Mouse (Mus musculus) liver, postnatal 0 days (tissue): ENCODE results near the gene Eci3. TPM values are rescaled to one million over a fixed set of nuclear protein-coding genes. Genes with fewer than 3 reads are reported as not detected.

ENCODE experiments used
- ATAC-seq: fragments of 200-750 bp; cut with Nextera tagmentation; 2 replicates; pipeline ENCODE4 v1.8.0; 2017; ENCODE audit warnings: mild to moderate bottlenecking, moderate library complexity
- DNase-seq: peaks from one replicate; pipeline ENCODE4 v3.0.0-alpha.2; 2016
- H3K27ac ChIP-seq: fragments of 300-500 bp; sonication (generic); 2 replicates; pipeline ENCODE4 v1.5.1; 2014; ENCODE audit warnings: antibody characterized with exemption, moderate library complexity, mild to moderate bottlenecking, low read depth
- H3K27me3 ChIP-seq: fragments of 300-500 bp; sonication (generic); 2 replicates; pipeline ENCODE4 v1.6.1; 2014; ENCODE audit warnings: low read length, control low read depth, mixed read lengths; ENCODE audit not compliant: insufficient read depth
- H3K36me3 ChIP-seq: fragments of 300-500 bp; sonication (generic); replicated peaks from 2 replicates; pipeline ENCODE4 v1.6.1; 2014; ENCODE audit warnings: mild to moderate bottlenecking, control low read depth, low read length, moderate library complexity, mixed read lengths; ENCODE audit not compliant: insufficient read depth
- H3K4me1 ChIP-seq: fragments of 300-500 bp; sonication (generic); 2 replicates; pipeline ENCODE4 v1.6.1; 2014; ENCODE audit warnings: antibody characterized with exemption, mild to moderate bottlenecking, control low read depth; ENCODE audit not compliant: insufficient read depth
- H3K4me2 ChIP-seq: fragments of 300-500 bp; sonication (generic); 2 replicates; pipeline ENCODE4 v1.6.1; 2014; ENCODE audit warnings: low read depth, mild to moderate bottlenecking, low read length, moderate library complexity, mixed read lengths
- H3K4me3 ChIP-seq: fragments of 300-500 bp; sonication (generic); 2 replicates; pipeline ENCODE4 v1.5.1; 2014; ENCODE audit warnings: low read depth, low read length
- H3K9ac ChIP-seq: fragments of 300-500 bp; sonication (generic); replicated peaks from 2 replicates; pipeline ENCODE4 v1.6.1; 2014; ENCODE audit warnings: mild to moderate bottlenecking, moderate library complexity
- H3K9me3 ChIP-seq: fragments of 300-500 bp; sonication (generic); 2 replicates; pipeline ENCODE4 v1.6.1; 2016; ENCODE audit warnings: mild to moderate bottlenecking, control low read depth, low read length, mixed read lengths
- CTCF ChIP-seq: sonication (generic); IDR thresholded peaks from 2 replicates; pipeline ENCODE4 v1.5.1; 2016; ENCODE audit warnings: antibody characterized with exemption, low read depth
- EP300 ChIP-seq: IDR thresholded peaks from 2 replicates; pipeline ENCODE4 v1.6.1; 2016; ENCODE audit warnings: antibody characterized with exemption, low read depth, mild to moderate bottlenecking
- WGBS: fragments of 180-500 bp; shearing (Covaris S2); extraction: QIAGEN DNeasy Blood & Tissue Kit; methylation state at CpG from one replicate; pipeline ENCODE4 v1.1.7; 2014; ENCODE audit not compliant: insufficient replicate concordance; 5-methylcytosine and 5-hydroxymethylcytosine counted together
- polyA plus RNA-seq: library from polyadenylated mRNA; unstranded; fragments of >200 nt; fragmentation: Nextera tagmentation; extraction: Ambion mirVana; gene quantifications from 2 replicates; pipeline ENCODE4 v1.2.1, GENCODE M21; 2015

The Eci3 gene
- 0.08 TPM in 1 of 2 replicates, not detected in the other for polyA plus RNA-seq

DNA sequence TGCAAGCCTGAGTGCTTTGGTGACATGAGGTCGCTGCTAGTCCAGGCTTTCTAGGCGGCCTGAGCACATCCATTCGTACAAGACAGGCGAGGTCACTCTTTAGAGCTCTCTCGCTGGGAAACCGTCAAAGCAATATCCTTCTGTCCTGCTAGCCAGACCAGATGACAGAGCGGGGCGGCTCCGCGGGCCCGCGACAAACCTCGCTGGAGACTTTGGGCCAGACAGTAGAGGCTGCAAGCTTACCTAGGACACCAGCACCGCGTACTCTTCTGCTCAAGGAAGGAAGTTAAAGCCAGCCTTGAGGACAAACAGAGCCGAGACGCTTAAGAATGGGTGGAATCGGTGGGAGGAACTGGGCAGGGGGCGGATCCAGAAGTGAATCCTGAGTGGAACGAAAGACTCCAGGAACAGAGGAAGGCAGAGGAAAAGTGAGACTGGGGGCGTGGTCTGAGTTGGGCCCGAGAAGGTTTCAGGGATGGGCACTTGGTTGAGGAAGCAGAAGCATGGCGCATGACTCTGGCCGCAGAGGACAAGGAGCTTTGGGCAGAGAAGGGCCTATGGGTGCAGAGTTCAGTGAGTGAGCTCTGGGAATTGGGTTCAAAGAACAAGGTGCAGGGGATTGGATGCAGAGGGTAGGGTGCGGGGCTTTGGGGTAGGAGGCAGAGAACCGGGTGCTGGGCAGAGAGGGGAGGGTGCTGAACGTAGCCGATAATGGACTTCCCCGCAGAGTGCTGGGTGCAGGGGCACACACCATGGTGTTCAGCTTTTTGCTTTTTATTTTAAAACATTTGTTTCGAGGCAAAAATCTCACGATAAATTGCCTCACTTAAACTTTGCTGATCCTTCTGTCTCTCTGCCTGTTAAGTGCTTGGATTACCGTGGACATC, at the start of gene Eci3:
Eci3 (minus strand) TSS at position 300 of the 887 bp plus-strand sequence.
- Histone ChIP-seq H3K4me2 (peak within 1 kb of the TSS; percentile 77), H3K36me3 (no peaks in the 10 kb centered on the region), H3K9me3 (no peaks in the 10 kb centered on the region), H3K27ac (no peak within 1 kb of the TSS), H3K27me3 (peaks cover 19% of the 10 kb centered on the region), H3K4me1 (peaks cover 9% of the 10 kb centered on the region), H3K9ac (peak within 1 kb of the TSS; percentile 26), H3K4me3 (peak within 1 kb of the TSS; percentile 37)
- TF ChIP-seq EP300 = no peak
- TF ChIP-seq CTCF = no peak
- WGBS = 6% methylated on average over 32 of the region's 32 CpGs
- peak; percentile 20 for DNase-seq
- no peak for ATAC-seq

DNA sequence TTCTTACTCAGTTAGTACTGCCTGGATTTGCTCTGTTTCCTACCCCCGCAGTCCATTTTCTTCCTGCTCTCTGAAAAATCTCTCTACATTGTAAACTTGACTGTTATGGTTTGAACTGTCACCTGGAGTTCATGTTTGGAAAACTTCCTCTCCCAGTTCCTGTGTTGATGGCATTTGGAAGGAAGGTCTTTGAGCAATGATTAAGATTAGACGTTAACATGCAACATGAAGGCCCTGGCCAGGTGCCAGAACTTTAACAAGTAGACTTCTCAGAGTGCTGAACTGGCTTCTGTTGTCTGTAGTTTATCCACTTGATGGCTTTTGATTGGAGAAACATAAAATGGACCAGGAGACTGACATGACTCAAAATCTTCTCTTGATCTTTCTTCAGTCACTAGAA, 32.3 kb upstream of the Eci3 start:
- ATAC-seq (no peak), DNase-seq (peak; percentile 20)
- no peak overlapping the region for H3K27ac ChIP-seq
- no peaks in the 10 kb centered on the region for H3K27me3 ChIP-seq
- no peaks in the 10 kb centered on the region for H3K9me3 ChIP-seq
- peaks cover 17% of the 10 kb centered on the region for H3K4me1 ChIP-seq
- no peak overlapping the region for H3K4me2 ChIP-seq
- no peak for TF ChIP-seq EP300
- TF ChIP-seq CTCF = no peak
- H3K9ac ChIP-seq = no peak overlapping the region
- 62% methylated on average over 2 of the region's 2 CpGs for WGBS
- H3K4me3 ChIP-seq = no peak overlapping the region
- H3K36me3 ChIP-seq = no peaks in the 10 kb centered on the region

DNA sequence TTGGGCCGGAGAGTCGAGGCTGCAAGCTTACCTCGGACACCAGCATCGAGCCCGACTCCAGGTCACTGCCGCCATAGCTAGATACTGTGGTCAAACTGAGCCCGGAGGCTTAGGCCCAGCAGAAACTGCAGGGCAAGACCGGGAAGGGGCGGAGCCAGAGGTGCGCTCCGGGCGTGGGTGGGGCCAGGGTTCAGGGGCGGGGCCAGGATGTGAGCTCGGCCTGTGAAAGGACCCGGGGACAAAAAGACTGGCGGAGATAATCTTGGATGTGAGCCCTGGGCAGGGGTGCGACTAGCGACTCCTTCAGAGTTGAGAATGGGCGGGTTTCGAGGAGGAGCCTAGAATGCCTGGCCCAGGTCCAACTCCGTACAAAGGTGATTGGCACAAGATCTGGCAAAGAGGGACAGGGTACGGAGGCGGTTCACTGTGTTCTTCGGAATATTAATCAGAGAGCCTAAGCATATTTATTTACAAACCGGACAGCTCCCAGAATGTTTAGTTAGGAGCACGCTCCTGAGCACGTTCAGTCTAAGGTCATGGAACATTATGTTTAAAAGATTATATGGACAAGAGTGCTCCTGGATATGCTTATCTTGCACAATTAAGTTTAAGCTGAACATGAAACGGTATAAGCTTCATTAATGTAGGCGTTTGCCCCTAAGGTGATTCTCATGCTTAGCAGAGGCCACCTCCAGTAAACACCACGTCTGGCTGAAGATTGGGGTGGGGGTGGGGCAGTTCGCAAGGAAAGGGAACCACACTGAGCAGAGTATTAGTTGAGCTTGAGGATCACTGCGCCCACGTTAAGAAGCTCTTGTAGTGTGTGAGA, 30.6 kb upstream of the Eci3 start:
- peak; percentile 98 for DNase-seq
- Histone ChIP-seq H3K27me3 (no peaks in the 10 kb centered on the region), H3K9ac (peak overlapping the region; percentile 85), H3K4me1 (peaks cover 17% of the 10 kb centered on the region), H3K36me3 (peaks cover 9% of the 10 kb centered on the region), H3K4me3 (peak overlapping the region; percentile 76), H3K4me2 (peak overlapping the region; percentile 79), H3K9me3 (no peaks in the 10 kb centered on the region), H3K27ac (peak overlapping the region; percentile 95)
- WGBS = 1% methylated on average over 33 of the region's 33 CpGs
- peak; percentile 97 for ATAC-seq
- TF ChIP-seq EP300 (no peak), CTCF (no peak)

DNA sequence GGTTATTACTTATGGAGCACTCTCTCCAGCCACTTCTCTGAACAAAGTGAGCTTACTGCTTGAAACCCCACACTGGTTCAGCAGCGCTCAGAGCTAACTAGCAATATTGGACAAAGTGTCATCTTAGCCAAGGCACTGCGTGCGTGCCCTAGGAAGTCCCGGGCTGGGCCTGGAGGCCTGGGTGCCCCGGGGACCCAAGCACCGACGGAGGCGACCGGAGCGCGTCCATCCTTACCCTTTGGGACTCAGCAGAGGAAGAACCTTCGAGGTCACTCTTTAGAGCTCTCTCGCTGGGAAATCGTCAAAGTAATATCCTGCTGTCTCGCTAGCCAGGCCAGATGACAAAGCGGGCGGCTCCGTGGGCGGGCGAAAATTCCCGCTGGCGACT, 30.0 kb upstream of the Eci3 start:
- 1% methylated on average over 22 of the region's 22 CpGs for WGBS
- DNase-seq (no peak), ATAC-seq (peak; percentile 47)
- Histone ChIP-seq H3K4me3 (peak overlapping the region; percentile 76), H3K36me3 (peaks cover 13% of the 10 kb centered on the region), H3K4me2 (peak overlapping the region; percentile 79), H3K27me3 (no peaks in the 10 kb centered on the region), H3K27ac (peak overlapping the region; percentile 95), H3K4me1 (peaks cover 17% of the 10 kb centered on the region), H3K9me3 (no peaks in the 10 kb centered on the region), H3K9ac (peak overlapping the region; percentile 85)
- TF ChIP-seq CTCF (no peak), EP300 (no peak)

DNA sequence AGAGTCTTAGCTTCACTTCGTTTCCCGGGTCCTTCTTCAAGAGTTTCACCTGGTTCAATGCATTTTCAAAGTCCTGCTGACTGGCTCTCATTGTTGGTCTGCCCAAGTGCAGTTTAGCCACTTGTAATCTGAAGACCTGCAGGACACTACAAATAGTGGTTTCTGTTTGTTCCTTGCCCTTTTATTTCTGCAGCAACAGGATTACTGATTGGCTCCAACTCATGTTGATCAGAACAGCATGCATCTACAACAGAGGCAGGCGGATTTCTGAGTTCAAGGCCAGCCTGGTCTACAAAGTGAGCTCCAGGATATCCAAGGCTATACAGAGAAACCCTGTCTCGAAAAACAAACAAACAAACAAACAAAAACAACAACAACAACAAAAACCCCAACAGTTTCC, 29.5 kb upstream of the Eci3 start:
- no peak for DNase-seq
- H3K27me3 ChIP-seq = no peaks in the 10 kb centered on the region
- peak overlapping the region; percentile 95 for H3K27ac ChIP-seq
- peaks cover 17% of the 10 kb centered on the region for H3K4me1 ChIP-seq
- no peaks in the 10 kb centered on the region for H3K9me3 ChIP-seq
- peak overlapping the region; percentile 85 for H3K9ac ChIP-seq
- 69% methylated on average over 4 of the region's 4 CpGs for WGBS
- peaks cover 18% of the 10 kb centered on the region for H3K36me3 ChIP-seq
- peak overlapping the region; percentile 76 for H3K4me3 ChIP-seq
- peak overlapping the region; percentile 79 for H3K4me2 ChIP-seq
- ATAC-seq = no peak
- TF ChIP-seq EP300 (no peak), CTCF (no peak)
